Mouse (Mus musculus): Measurements from ENCODE around the gene Tek. TPM values are rescaled to one million over a fixed set of nuclear protein-coding genes. Genes with fewer than 3 reads are reported as not detected.
A peak's percentile ranks its signal among the peaks of the same experiment; 100 is the strongest.

The Tek gene
- total RNA-seq, 2 experiments from 2014 or later, result 11.7 to 13.7 TPM

DNA sequence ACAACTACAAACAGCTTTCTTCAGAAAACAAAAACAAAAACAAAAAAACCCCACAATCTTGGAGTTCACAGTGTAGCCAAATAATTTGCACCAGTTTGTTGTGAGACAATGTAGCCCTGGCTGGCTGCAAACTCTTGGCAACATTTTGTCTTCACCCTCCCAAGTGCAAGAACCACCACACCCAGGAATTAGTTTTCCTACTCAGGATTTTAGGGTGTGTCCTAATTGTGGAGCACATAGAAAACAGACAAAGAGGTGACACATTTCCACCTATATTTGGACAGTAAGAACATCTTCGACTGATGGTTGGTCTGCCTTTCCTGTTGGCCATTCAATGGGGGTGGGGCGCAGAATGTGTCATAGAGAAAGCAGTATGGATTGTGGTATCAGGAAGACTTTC, 46.8 kb downstream of the Tek start:
- intact Hi-C loops (cut with DNase I), result no loop called here
- DNase-seq, result no peak

DNA sequence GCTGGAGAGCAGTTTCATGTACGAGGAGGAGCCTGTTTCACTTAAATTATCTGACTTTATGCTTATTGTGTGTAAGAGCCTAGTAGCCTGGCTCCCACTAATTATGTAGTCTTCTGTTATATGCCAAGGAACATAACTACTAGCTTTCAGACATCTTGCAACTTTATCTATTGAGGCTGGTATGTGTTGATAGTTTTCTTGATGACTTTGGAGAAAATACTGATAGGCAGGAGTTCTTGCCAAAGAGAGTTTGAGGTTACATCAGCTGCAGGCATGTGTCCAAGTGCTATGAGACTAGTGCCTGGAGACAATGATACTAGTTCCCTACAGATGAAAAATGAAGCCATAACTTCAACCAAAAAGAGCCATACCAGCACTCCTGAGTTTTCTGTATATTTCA, 64.1 kb downstream of the Tek start:
- peak in 1 of 2 experiments; percentile 41 for DNase-seq
- intact Hi-C loops (cut with DNase I), result no loop called here

DNA sequence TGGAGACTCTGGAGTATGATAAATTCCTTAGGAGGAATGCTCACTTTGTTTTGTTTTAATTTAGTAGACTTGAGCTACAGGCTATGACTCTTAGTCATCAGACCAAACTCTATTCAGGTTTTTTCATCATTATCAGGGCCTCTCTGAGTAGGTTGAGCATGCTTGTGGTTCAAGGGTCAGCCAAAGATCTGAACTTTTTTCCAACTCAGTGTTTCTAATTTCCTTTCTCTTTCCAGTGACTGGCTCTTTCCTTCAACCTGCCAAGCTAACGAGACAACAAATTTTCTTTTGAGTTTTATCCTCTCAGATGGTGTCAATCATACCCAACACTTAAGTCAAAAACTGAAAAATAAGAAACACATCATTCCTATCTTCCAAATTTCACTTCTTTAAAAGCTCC, 71.5 kb downstream of the Tek start:
- DNase-seq, result no peak
- intact Hi-C loops (cut with DNase I), result no loop called here

DNA sequence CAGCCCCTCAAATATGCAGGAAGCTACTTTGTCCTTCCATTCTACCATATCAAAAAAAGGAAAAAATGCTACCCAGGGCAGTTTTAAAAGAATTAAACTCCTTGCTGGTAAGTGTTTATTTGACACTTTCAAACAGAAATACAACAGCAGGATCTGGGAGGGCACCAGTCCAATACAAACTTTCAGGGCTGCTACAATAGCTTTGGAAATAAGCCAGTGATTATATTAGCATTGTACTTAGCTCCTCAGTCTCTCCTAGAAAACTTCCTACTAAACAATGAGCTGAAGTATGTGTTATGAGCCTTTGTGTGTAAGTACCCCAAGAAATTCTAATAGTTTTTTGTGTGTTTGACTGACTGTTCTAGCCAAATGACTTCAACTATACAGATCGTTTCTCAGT, 87.8 kb downstream of the Tek start:
- intact Hi-C loops (cut with DNase I), result no loop called here
- no peak for DNase-seq

DNA sequence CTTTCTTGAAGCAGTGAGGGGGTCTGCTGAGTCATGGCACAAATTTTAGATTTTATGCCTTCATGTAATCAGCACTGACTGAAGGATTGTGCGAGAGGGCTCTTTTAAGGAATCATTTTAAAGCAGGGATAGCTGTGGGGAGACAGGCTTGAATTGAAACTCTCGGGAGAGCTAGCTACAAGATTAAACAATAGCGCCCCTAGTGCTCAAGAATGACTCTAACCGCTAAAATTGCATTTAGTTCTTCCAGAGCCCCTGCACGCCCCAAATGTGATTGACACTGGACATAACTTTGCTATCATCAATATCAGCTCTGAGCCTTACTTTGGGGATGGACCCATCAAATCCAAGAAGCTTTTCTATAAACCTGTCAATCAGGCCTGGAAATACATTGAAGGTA, 88.3 kb downstream of the Tek start:
- no peak for DNase-seq
- intact Hi-C loops (cut with DNase I), result no loop called here

DNA sequence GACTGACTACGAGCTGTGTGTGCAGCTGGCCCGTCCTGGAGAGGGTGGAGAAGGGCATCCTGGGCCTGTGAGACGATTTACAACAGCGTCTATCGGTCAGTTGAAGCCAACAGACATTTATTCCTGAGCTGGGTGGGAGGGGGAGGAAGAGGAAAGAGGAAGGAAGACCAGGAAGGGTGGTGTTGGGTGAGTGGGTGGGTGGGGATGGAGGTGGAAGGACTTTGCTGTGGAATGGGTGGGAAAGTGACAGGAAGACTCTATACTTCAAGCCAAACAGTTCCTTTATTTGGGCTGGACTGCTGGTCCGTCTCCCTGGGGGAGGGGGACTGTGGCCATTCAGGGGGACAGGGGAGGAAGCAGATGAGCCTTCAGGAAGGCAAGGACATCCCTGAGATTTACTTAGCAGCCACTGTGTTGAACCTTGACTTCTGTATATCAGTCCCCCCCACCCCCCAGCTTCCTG, 90.9 kb downstream of the Tek start:
- no peak for DNase-seq
- intact Hi-C loops (cut with DNase I), result no loop called here

DNA sequence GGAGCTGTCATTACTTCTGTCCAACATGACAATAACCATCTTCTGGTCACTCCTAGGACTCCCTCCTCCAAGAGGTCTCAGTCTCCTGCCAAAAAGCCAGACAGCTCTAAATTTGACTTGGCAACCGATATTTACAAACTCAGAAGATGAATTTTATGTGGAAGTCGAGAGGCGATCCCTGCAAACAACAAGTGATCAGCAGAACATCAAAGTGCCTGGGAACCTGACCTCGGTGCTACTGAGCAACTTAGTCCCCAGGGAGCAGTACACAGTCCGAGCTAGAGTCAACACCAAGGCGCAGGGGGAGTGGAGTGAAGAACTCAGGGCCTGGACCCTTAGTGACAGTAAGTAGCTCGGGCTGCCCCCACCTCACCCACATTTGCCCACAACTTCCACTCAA, 98.0 kb downstream of the Tek start:
- intact Hi-C loops (cut with DNase I), result no loop called here
- no peak for DNase-seq

DNA sequence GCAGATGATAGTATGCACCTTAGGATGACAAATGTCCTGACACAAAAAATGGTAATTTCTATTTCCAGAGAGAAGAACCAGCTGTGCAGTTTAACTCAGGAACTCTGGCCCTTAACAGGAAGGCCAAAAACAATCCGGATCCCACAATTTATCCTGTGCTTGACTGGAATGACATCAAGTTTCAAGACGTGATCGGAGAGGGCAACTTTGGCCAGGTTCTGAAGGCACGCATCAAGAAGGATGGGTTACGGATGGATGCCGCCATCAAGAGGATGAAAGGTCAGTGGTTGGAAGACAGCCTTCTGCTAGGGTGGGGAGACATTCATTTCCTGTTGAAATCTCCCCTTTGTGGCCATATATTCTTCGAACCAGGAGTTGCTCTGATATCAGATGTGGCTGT, 114.2 kb downstream of the Tek start:
- intact Hi-C loops (cut with DNase I), result no loop called here

DNA sequence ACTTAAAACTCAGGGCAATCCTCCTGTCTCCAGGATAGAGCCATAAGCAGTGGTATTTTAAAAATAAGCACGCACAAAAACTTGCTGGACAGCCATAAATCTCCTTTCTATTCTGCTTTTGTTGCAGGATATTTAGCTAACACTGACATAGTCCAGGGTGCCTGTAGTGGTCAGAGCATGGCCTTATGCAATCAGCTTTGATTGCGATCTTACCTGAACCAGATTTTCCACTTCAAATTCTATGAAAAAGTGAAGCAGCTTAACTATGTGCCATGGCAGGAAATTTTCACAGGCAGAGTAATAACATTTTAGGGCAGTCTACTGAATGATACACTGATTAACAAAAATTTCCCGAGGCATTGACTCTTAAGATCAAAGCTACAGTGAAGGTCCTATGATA, 115.2 kb downstream of the Tek start:
- DNase-seq, result no peak
- intact Hi-C loops (cut with DNase I), result no loop called here

More for the DNA sequence above, 114.2 kb downstream of the Tek start:
- no peak for DNase-seq

DNA sequence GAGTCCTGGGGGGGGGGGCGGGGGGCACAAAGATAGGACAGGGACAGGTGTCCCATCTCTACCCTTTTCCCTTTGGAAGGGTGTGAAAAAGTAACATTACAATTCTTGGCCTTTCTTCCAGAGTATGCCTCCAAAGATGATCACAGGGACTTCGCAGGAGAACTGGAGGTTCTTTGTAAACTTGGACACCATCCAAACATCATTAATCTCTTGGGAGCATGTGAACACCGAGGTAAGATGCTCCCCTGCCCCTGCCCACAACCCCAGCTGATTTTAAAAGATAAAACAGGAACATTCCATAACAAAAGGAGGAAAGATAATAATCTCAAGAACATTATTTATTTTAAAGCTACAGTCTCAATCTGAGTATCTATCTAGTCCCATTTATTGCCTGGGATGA, 116.1 kb downstream of the Tek start:
- no peak for DNase-seq

DNA sequence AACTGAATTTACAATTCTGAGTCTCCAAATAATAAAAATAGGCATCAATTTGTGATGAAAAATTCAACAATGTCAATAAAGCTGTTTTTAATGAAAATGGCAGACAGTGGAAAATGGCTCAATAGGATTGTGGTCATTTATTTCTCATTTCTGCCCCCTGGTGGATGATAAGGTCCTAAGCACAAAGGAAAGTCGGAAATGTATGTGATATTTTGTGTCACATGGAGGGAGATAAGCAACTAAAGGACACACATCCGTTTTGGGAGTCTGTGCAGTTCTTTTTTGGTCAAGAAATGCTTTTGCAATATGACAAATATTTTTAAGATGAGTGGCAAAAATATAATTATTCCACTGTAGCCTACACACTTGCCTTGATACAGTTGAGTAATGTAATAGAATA, 161.7 kb downstream of the Tek start:
- intact Hi-C loops (cut with DNase I), result loop anchor here (5.0 kb wide), 1 partner anchor 233 kb away; no protein-coding TSS in a partner anchor
- DNase-seq, result no peak

More for the DNA sequence above, 116.1 kb downstream of the Tek start:
- intact Hi-C loops (cut with DNase I), result no loop called here

DNA sequence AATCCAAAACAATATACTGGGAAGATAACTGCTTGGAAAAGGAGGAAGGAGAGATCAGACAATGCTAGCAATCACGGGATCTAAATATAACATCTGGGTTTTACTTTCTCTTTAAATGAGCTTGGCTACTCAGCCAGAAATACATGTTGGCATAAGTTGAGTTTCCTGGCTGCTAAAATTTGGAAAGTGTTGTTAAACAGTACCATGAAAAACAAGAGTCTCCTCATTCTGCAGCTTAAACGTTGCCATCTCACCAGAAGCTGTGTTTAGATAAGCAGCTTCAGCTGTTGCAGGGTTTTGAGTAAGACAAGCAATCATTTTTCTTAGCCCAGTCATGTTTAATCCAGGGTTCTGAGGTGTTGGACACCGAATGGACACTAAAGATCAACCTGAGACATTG, 162.7 kb downstream of the Tek start:
- no peak for DNase-seq
- intact Hi-C loops (cut with DNase I), result loop anchor here (5.0 kb wide), 1 partner anchor 234 kb away; no protein-coding TSS in a partner anchor

Other genes starting within 250 kb of the Tek start
- gene Gm10306, start 182.7 kb upstream of the Tek start, total RNA-seq (2021), result not detected
- 1 to 10 TPM; 1.9 to 2.4 TPM for gene Caap1, start 182.5 kb upstream of the Tek start, total RNA-seq (2021)
- gene Plaa, start 136.0 kb upstream of the Tek start, total RNA-seq (2021), result 10 to 100 TPM; 31.3 to 32.6 TPM
- 1 to 10 TPM; 6.1 TPM for gene Ift74, start 124.8 kb upstream of the Tek start, total RNA-seq (2021)
- gene Lrrc19, start 89.1 kb upstream of the Tek start, total RNA-seq (2021), result not detected
- gene Eqtn, start 189.6 kb downstream of the Tek start, total RNA-seq (2021), result under 1 TPM; 0.48 to 0.52 TPM
- gene Mysm1, start 239.8 kb downstream of the Tek start, total RNA-seq (2021), result 1 to 10 TPM; 7.2 to 9.6 TPM